19 mouse cellular contexts compared by ENCODE assay signal in genomic region chr1:155472956-155473646, GRCm38 (mm10). TPM values are rescaled to one million over a fixed set of nuclear protein-coding genes. Genes with fewer than 3 reads are reported as not detected.
DNase-seq lines count a peak whose midpoint lies in the region; ATAC-seq and TF ChIP-seq lines count a peak whose summit lies in the region.
"Had no signal": no experiment of that assay in that cellular context is flagged by ENCODE, and none has a peak within 500 bp of the region (broad histone marks: within the 10 kb centered on the region; RNA-seq: fewer than 3 reads in every experiment).

No protein-coding gene starts in this region.

- ATAC-seq in hindbrain, embryonic 13.5 days (ENCODE audit: low FRiP score), result no peak
- ATAC-seq in hindbrain, embryonic 12.5 days (ENCODE audit: low FRiP score), result no peak
- no peak for ATAC-seq in megakaryocyte, adult 5-6 weeks (ENCODE audit: poor library complexity, severe bottlenecking)
- ATAC-seq in midbrain, postnatal 0 days (ENCODE audit: low FRiP score), result no peak
- ATAC-seq in forebrain, embryonic 16.5 days, result no peak
- ATAC-seq: forebrain, embryonic 14.5 days had no signal

- TF ChIP-seq CTCF in brain, embryonic 14.5 days (IDR thresholded peaks at IDR 0.05; ENCODE audit: borderline replicate concordance, extremely low read depth, insufficient read depth, insufficient read length), result no peak
- no peak for TF ChIP-seq CTCF in midbrain, postnatal 0 days (IDR thresholded peaks at IDR 0.05)

- H3K9ac ChIP-seq in hindbrain, embryonic 13.5 days, result no peak overlapping the region
- H3K9ac ChIP-seq in hindbrain, embryonic 12.5 days, result no peak overlapping the region
- H3K9ac ChIP-seq in midbrain, postnatal 0 days (replicated peaks; ENCODE audit: low read length, poor library complexity, severe bottlenecking), result no peak overlapping the region
- H3K9ac ChIP-seq in forebrain, embryonic 16.5 days (replicated peaks; ENCODE audit: low read depth, low read length), result no peak overlapping the region
- H3K9ac ChIP-seq: heart, embryonic 13.5 days; limb, embryonic 13.5 days; stomach, embryonic 15.5 days had no signal

- no peak overlapping the region for H3K4me3 ChIP-seq in hindbrain, embryonic 13.5 days
- no peak overlapping the region for H3K4me3 ChIP-seq in hindbrain, embryonic 12.5 days
- peak overlapping the region; percentile 3 for H3K4me3 ChIP-seq in megakaryocyte, embryonic 14.5 days (replicated peaks)
- H3K4me3 ChIP-seq in midbrain, postnatal 0 days (ENCODE audit: low read depth, low read length), result no peak overlapping the region
- H3K4me3 ChIP-seq in forebrain, embryonic 16.5 days (replicated peaks; ENCODE audit: low read length), result no peak overlapping the region
- H3K4me3 ChIP-seq: gastrocnemius, adult 2 months; heart, embryonic 13.5 days; limb, embryonic 13.5 days; stomach, embryonic 15.5 days had no signal

- 42% methylated on average over 5 of the region's 5 CpGs for WGBS in hindbrain, embryonic 13.5 days
- WGBS in hindbrain, embryonic 12.5 days, result 59% methylated on average over 5 of the region's 5 CpGs
- WGBS in midbrain, postnatal 0 days, result 21% methylated on average over 5 of the region's 5 CpGs
- WGBS in forebrain, embryonic 16.5 days, result 18% methylated on average over 5 of the region's 5 CpGs

- H3K4me1 ChIP-seq in hindbrain, embryonic 13.5 days (replicated peaks), result peaks cover 24% of the 10 kb centered on the region
- peaks cover 14% of the 10 kb centered on the region; the same call in 1 of the 2 replicates for H3K4me1 ChIP-seq in hindbrain, embryonic 12.5 days
- peaks cover 55% of the 10 kb centered on the region for H3K4me1 ChIP-seq in megakaryocyte, embryonic 14.5 days
- no peaks in the 10 kb centered on the region for H3K4me1 ChIP-seq in midbrain, postnatal 0 days (ENCODE audit: insufficient read depth, low read length)
- peaks cover 6% of the 10 kb centered on the region; the same call in 1 of the 2 replicates for H3K4me1 ChIP-seq in forebrain, embryonic 16.5 days (replicated peaks; ENCODE audit: control insufficient read depth, insufficient read depth, low read length)
- H3K4me1 ChIP-seq: limb, embryonic 13.5 days; stomach, embryonic 15.5 days had no signal

- H3K9me3 ChIP-seq in hindbrain, embryonic 13.5 days, result no peaks in the 10 kb centered on the region
- H3K9me3 ChIP-seq in hindbrain, embryonic 12.5 days (replicated peaks), result no peaks in the 10 kb centered on the region
- H3K9me3 ChIP-seq in megakaryocyte, embryonic 14.5 days, result no peaks in the 10 kb centered on the region
- no peaks in the 10 kb centered on the region for H3K9me3 ChIP-seq in midbrain, postnatal 0 days (ENCODE audit: low read length)
- no peaks in the 10 kb centered on the region for H3K9me3 ChIP-seq in forebrain, embryonic 16.5 days (ENCODE audit: control insufficient read depth, low read length)
- H3K9me3 ChIP-seq: heart, embryonic 13.5 days; limb, embryonic 13.5 days; stomach, embryonic 15.5 days had no signal

- no peak for TF ChIP-seq POLR2A in brain, embryonic 14.5 days (IDR thresholded peaks at IDR 0.05; ENCODE audit: borderline replicate concordance, extremely low read depth, insufficient read depth, insufficient read length, poor library complexity, severe bottlenecking)

- peak; percentile 42 for DNase-seq in brain, embryonic 14.5 days (ENCODE audit: low read depth)
- DNase-seq in midbrain, postnatal 0 days (ENCODE audit: low spot score), result no peak
- DNase-seq: cerebellum, adult 8-10 months; cerebellum, postnatal 25 days; gastrocnemius, adult 2 months; gastrocnemius, postnatal 36 days; heart, adult 18-20 months; kidney, adult 9 months; kidney, postnatal 25 days; right cerebral cortex, postnatal 25 days had no signal

- peak overlapping the region; percentile 35; the same call in 1 of the 2 replicates for H3K27ac ChIP-seq in hindbrain, embryonic 13.5 days
- H3K27ac ChIP-seq in hindbrain, embryonic 12.5 days, result no peak overlapping the region
- 0 out of 2 replicates have a peak overlapping the region, but pooled peaks have one; percentile 18 for H3K27ac ChIP-seq in midbrain, postnatal 0 days (ENCODE audit: low read depth, low read length)
- no peak overlapping the region for H3K27ac ChIP-seq in forebrain, embryonic 16.5 days (ENCODE audit: low read length)
- H3K27ac ChIP-seq: gastrocnemius, adult 2 months; heart, embryonic 13.5 days; limb, embryonic 13.5 days; stomach, embryonic 15.5 days had no signal

- H3K4me2 ChIP-seq in hindbrain, embryonic 13.5 days, result no peak overlapping the region
- no peak overlapping the region for H3K4me2 ChIP-seq in hindbrain, embryonic 12.5 days (replicated peaks)
- H3K4me2 ChIP-seq in midbrain, postnatal 0 days (ENCODE audit: low read depth, low read length, poor library complexity, severe bottlenecking), result no peak overlapping the region
- no peak overlapping the region for H3K4me2 ChIP-seq in forebrain, embryonic 16.5 days (ENCODE audit: low read length)
- H3K4me2 ChIP-seq: heart, embryonic 13.5 days; limb, embryonic 13.5 days; stomach, embryonic 15.5 days had no signal

- no peaks in the 10 kb centered on the region for H3K27me3 ChIP-seq in hindbrain, embryonic 13.5 days
- H3K27me3 ChIP-seq in hindbrain, embryonic 12.5 days, result no peaks in the 10 kb centered on the region
- H3K27me3 ChIP-seq in megakaryocyte, embryonic 14.5 days (replicated peaks), result peaks cover 1% of the 10 kb centered on the region
- no peaks in the 10 kb centered on the region for H3K27me3 ChIP-seq in midbrain, postnatal 0 days (ENCODE audit: insufficient read depth, low read length)
- no peaks in the 10 kb centered on the region for H3K27me3 ChIP-seq in forebrain, embryonic 16.5 days (replicated peaks; ENCODE audit: control insufficient read depth, insufficient read depth, low read length)
- H3K27me3 ChIP-seq: heart, embryonic 13.5 days; limb, embryonic 13.5 days; stomach, embryonic 15.5 days had no signal

- no peaks in the 10 kb centered on the region for H3K36me3 ChIP-seq in hindbrain, embryonic 13.5 days
- H3K36me3 ChIP-seq in hindbrain, embryonic 12.5 days, result no peaks in the 10 kb centered on the region
- no peaks in the 10 kb centered on the region for H3K36me3 ChIP-seq in megakaryocyte, embryonic 14.5 days (replicated peaks; ENCODE audit: low read length)
- no peaks in the 10 kb centered on the region for H3K36me3 ChIP-seq in midbrain, postnatal 0 days (ENCODE audit: insufficient read depth, low read length)
- H3K36me3 ChIP-seq in forebrain, embryonic 16.5 days (ENCODE audit: control insufficient read depth, insufficient read depth), result no peaks in the 10 kb centered on the region
- H3K36me3 ChIP-seq: heart, embryonic 13.5 days; limb, embryonic 13.5 days; stomach, embryonic 15.5 days had no signal

RNA-seq across cellular contexts. Expression of gene Xpr1, which starts 55.9 kb away (rescaled TPM):
- 44.9 and 47.3 TPM in 2 replicates for polyA plus RNA-seq in hindbrain, embryonic 13.5 days (2015; fragmentation: Nextera tagmentation; extraction: Ambion mirVana)
- 29.3 and 31.1 TPM in 2 replicates for polyA plus RNA-seq in hindbrain, embryonic 12.5 days (2016; fragmentation: Nextera tagmentation; extraction: Ambion mirVana)
- polyA plus RNA-seq in megakaryocyte, embryonic 14.5 days (2012; ENCODE audit: insufficient read depth, low replicate concordance), result 0.65 and 3.4 TPM in 2 replicates
- total RNA-seq in megakaryocyte, adult 5-6 weeks (2015), result 67.5 and 69.2 TPM in 2 replicates
- 31.5 and 38.9 TPM in 2 replicates for total RNA-seq in megakaryocyte, adult 5-6 weeks (2017)
- polyA plus RNA-seq in brain, embryonic 14.5 days (2012; rRNA removed), result 88.8 and 125 TPM in 2 replicates
- total RNA-seq in midbrain, postnatal 0 days (2014; rRNA removed), result 177 and 218 TPM in 2 replicates
- 29.5 and 38.3 TPM in 2 replicates for polyA plus RNA-seq in midbrain, postnatal 0 days (2015; fragmentation: Nextera tagmentation; extraction: Ambion mirVana)
- 65.8 and 92.5 TPM in 2 replicates for polyA plus RNA-seq in forebrain, embryonic 16.5 days (2015; fragmentation: Nextera tagmentation; extraction: Ambion mirVana)

Comparison
In these comparisons a context has a peak if more than half of its experiments do, and no peak if none do; other contexts are left out.
1. H3K27ac ChIP-seq: peak in hindbrain, embryonic 13.5 days (single experiment) and midbrain, postnatal 0 days (single experiment); none in hindbrain, embryonic 12.5 days (single experiment) and forebrain, embryonic 16.5 days (single experiment).